Mouse (Mus musculus) forebrain, embryonic 12.5 days (tissue): ENCODE results near the gene Ly6g6d. TPM values are rescaled to one million over a fixed set of nuclear protein-coding genes. Genes with fewer than 3 reads are reported as not detected.
A peak's percentile ranks its signal among the peaks of the same experiment; 100 is the strongest.

Source experiments
- ATAC-seq: fragments of 200-750 bp; cut with Nextera tagmentation; 2 replicates; pipeline ENCODE4 v1.8.0; 2017; ENCODE audit warnings: moderate TSS enrichment; ENCODE audit not compliant: low FRiP score
- H3K27ac ChIP-seq: fragments of 300-500 bp; sonication (generic); 2 replicates; pipeline ENCODE4 v1.5.1; 2016; ENCODE audit warnings: mild to moderate bottlenecking
- H3K27me3 ChIP-seq: fragments of 300-500 bp; sonication (generic); 2 replicates; pipeline ENCODE4 v1.6.1; 2016; ENCODE audit warnings: mild to moderate bottlenecking
- H3K36me3 ChIP-seq: fragments of 300-500 bp; sonication (generic); replicated peaks from 2 replicates; pipeline ENCODE4 v1.6.1; 2016; ENCODE audit warnings: mild to moderate bottlenecking
- H3K4me1 ChIP-seq: fragments of 300-500 bp; sonication (generic); 2 replicates; pipeline ENCODE4 v1.6.1; 2016
- H3K4me2 ChIP-seq: fragments of 300-500 bp; sonication (generic); 2 replicates; pipeline ENCODE4 v1.6.1; 2016; ENCODE audit warnings: mild to moderate bottlenecking, moderate library complexity
- H3K4me3 ChIP-seq: fragments of 300-500 bp; sonication (generic); replicated peaks from 2 replicates; pipeline ENCODE4 v1.5.1; 2016; ENCODE audit warnings: mild to moderate bottlenecking
- H3K9ac ChIP-seq: fragments of 300-500 bp; sonication (generic); 2 replicates; pipeline ENCODE4 v1.6.1; 2016; ENCODE audit warnings: mild to moderate bottlenecking
- H3K9me3 ChIP-seq: fragments of 300-500 bp; sonication (generic); 2 replicates; pipeline ENCODE4 v1.6.1; 2016
- WGBS: fragments of 180-500 bp; shearing (Covaris S2); methylation state at CpG from one replicate; pipeline ENCODE4 v1.1.7; 2016; 5-methylcytosine and 5-hydroxymethylcytosine counted together
- polyA plus RNA-seq: library from polyadenylated mRNA; unstranded; fragments of >200 nt; fragmentation: Nextera tagmentation; extraction: Ambion mirVana; gene quantifications from 2 replicates; pipeline ENCODE4 v1.2.1, GENCODE M21; 2016

Gene Ly6g6d
- polyA plus RNA-seq, 1 experiment from 2014 or later: 0.29 TPM

- WGBS: 84% methylated on average over 8 of the region's 8 CpGs
- H3K36me3 ChIP-seq: peaks cover 38% of the 10 kb centered on the region
Measured at GRCm38 (mm10) chr17:35061299-35061698, 16.6 kb downstream of the Ly6g6d start.

GRCm38 (mm10) chr17:35060737-35061297 lies 17.0 kb downstream of the Ly6g6d start:
- H3K4me3 ChIP-seq: peak overlapping the region; percentile 77
- WGBS: 64% methylated on average over 22 of the region's 22 CpGs
- peaks cover 41% of the 10 kb centered on the region for H3K4me1 ChIP-seq
- H3K36me3 ChIP-seq: peaks cover 43% of the 10 kb centered on the region
- peaks cover 30% of the 10 kb centered on the region for H3K27me3 ChIP-seq
- peak overlapping the region; percentile 91 for H3K4me2 ChIP-seq
- peak overlapping the region; percentile 82 for H3K9ac ChIP-seq
- H3K27ac ChIP-seq: no peak overlapping the region
- ATAC-seq: no peak
- no peaks in the 10 kb centered on the region for H3K9me3 ChIP-seq

More at GRCm38 (mm10) chr17:35061299-35061698, 16.6 kb downstream of the Ly6g6d start:
- ATAC-seq: no peak
- no peak overlapping the region for H3K9ac ChIP-seq
- H3K27ac ChIP-seq: no peak overlapping the region
- H3K27me3 ChIP-seq: peaks cover 35% of the 10 kb centered on the region
- H3K9me3 ChIP-seq: no peaks in the 10 kb centered on the region
- H3K4me1 ChIP-seq: peaks cover 41% of the 10 kb centered on the region
- H3K4me3 ChIP-seq: no peak overlapping the region
- H3K4me2 ChIP-seq: no peak overlapping the region

- H3K27ac ChIP-seq: 0 out of 2 replicates have a peak overlapping the region, but pooled peaks have one; percentile 94
- no peaks in the 10 kb centered on the region for H3K9me3 ChIP-seq
- peak overlapping the region; percentile 91 for H3K4me2 ChIP-seq
- 22% methylated on average over 14 of the region's 14 CpGs for WGBS
- H3K4me3 ChIP-seq: peak overlapping the region; percentile 77
- peak overlapping the region; percentile 82 for H3K9ac ChIP-seq
- peaks cover 23% of the 10 kb centered on the region for H3K27me3 ChIP-seq
- H3K4me1 ChIP-seq: peaks cover 35% of the 10 kb centered on the region
- ATAC-seq: no peak
- H3K36me3 ChIP-seq: peaks cover 51% of the 10 kb centered on the region
Measured at GRCm38 (mm10) chr17:35060071-35060470, 17.8 kb downstream of the Ly6g6d start.

- Histone ChIP-seq H3K9me3 (no peaks in the 10 kb centered on the region), H3K27ac (peak within 1 kb of the TSS; percentile 94), H3K4me1 (peaks cover 26% of the 10 kb centered on the region), H3K36me3 (peaks cover 58% of the 10 kb centered on the region), H3K4me3 (peak within 1 kb of the TSS; percentile 77), H3K9ac (peak within 1 kb of the TSS; percentile 82), H3K4me2 (peak within 1 kb of the TSS; percentile 91), H3K27me3 (peaks cover 14% of the 10 kb centered on the region)
- ATAC-seq: peak; percentile 94
- under 1% methylated on average over 56 of the region's 57 CpGs for WGBS
Measured at GRCm38 (mm10) chr17:35058911-35059892, 18.7 kb downstream of the Ly6g6d start, which contains the start of gene Ddah2. TSS of gene Ddah2 (plus strand) at chr17:35059035.

GRCm38 (mm10) chr17:35058316-35058715 lies 19.5 kb downstream of the Ly6g6d start:
- H3K27me3 ChIP-seq: peaks cover 5% of the 10 kb centered on the region
- H3K4me2 ChIP-seq: no peak overlapping the region
- peak overlapping the region; percentile 77 for H3K4me3 ChIP-seq
- no peak; the same call in 1 of the 2 replicates for ATAC-seq
- WGBS: 68% methylated on average over 9 of the region's 9 CpGs
- peak overlapping the region; percentile 94 for H3K27ac ChIP-seq
- peaks cover 61% of the 10 kb centered on the region for H3K36me3 ChIP-seq
- no peak overlapping the region for H3K9ac ChIP-seq
- no peaks in the 10 kb centered on the region for H3K9me3 ChIP-seq
- peaks cover 23% of the 10 kb centered on the region for H3K4me1 ChIP-seq

GRCm38 (mm10) chr17:35057090-35057489 lies 20.8 kb downstream of the Ly6g6d start:
- Histone ChIP-seq H3K27me3 (no peaks in the 10 kb centered on the region), H3K27ac (no peak overlapping the region), H3K4me2 (no peak overlapping the region), H3K9ac (no peak overlapping the region), H3K36me3 (peaks cover 62% of the 10 kb centered on the region), H3K4me1 (peaks cover 33% of the 10 kb centered on the region), H3K9me3 (no peaks in the 10 kb centered on the region), H3K4me3 (no peak overlapping the region)
- no peak for ATAC-seq
- 71% methylated on average over 3 of the region's 3 CpGs for WGBS

GRCm38 (mm10) chr17:35055691-35056495 lies 22.0 kb downstream of the Ly6g6d start:
- no peak overlapping the region for H3K4me3 ChIP-seq
- no peaks in the 10 kb centered on the region for H3K27me3 ChIP-seq
- peaks cover 52% of the 10 kb centered on the region for H3K36me3 ChIP-seq
- no peaks in the 10 kb centered on the region for H3K9me3 ChIP-seq
- no peak overlapping the region for H3K9ac ChIP-seq
- 90% methylated on average over 7 of the region's 7 CpGs for WGBS
- ATAC-seq: no peak
- H3K4me2 ChIP-seq: no peak overlapping the region
- H3K27ac ChIP-seq: no peak overlapping the region
- peaks cover 43% of the 10 kb centered on the region for H3K4me1 ChIP-seq

- 77% methylated on average over 12 of the region's 12 CpGs for WGBS
- Histone ChIP-seq H3K4me2 (peak overlapping the region; percentile 78), H3K9ac (peak overlapping the region; percentile 85), H3K27ac (peak overlapping the region; percentile 96), H3K9me3 (no peaks in the 10 kb centered on the region), H3K4me1 (peaks cover 51% of the 10 kb centered on the region), H3K27me3 (no peaks in the 10 kb centered on the region), H3K4me3 (no peak overlapping the region), H3K36me3 (peaks cover 44% of the 10 kb centered on the region)
- no peak for ATAC-seq
Measured at GRCm38 (mm10) chr17:35052271-35052798, 25.5 kb downstream of the Ly6g6d start.

- Histone ChIP-seq H3K9me3 (no peaks in the 10 kb centered on the region), H3K9ac (peak overlapping the region; percentile 85), H3K4me2 (peak overlapping the region; percentile 78), H3K4me1 (peaks cover 57% of the 10 kb centered on the region), H3K27ac (peak overlapping the region; percentile 96), H3K36me3 (peaks cover 39% of the 10 kb centered on the region), H3K4me3 (peak overlapping the region; percentile 46), H3K27me3 (no peaks in the 10 kb centered on the region)
- WGBS: 2% methylated on average over 20 of the region's 21 CpGs
- ATAC-seq: peak; percentile 56
Measured at GRCm38 (mm10) chr17:35051156-35052086, 26.4 kb downstream of the Ly6g6d start.

GRCm38 (mm10) chr17:35050126-35050750 lies 27.6 kb downstream of the Ly6g6d start:
- Histone ChIP-seq H3K9ac (peak overlapping the region; percentile 85), H3K27me3 (no peaks in the 10 kb centered on the region), H3K27ac (peak overlapping the region; percentile 96), H3K4me1 (peaks cover 62% of the 10 kb centered on the region), H3K36me3 (peaks cover 27% of the 10 kb centered on the region), H3K9me3 (no peaks in the 10 kb centered on the region), H3K4me2 (peak overlapping the region; percentile 78), H3K4me3 (peak overlapping the region; percentile 46)
- WGBS: under 1% methylated on average over 27 of the region's 27 CpGs
- no peak for ATAC-seq
